Mouse (Mus musculus) heart, adult 18-20 months (tissue): ENCODE measurements at regions not wholly inside any gene's neighbourhood (a gene's known extent, or its start where the extent isn't known, plus 50 kb on each side); places are given as distances from the start of the nearest gene placed in this dataset.

Source experiments
- DNase-seq, 2 experiments: peaks; one replicate each; pipeline ENCODE4 v3.0.0; 2021 to 2022; ENCODE audit warnings: mixed read lengths in 1 of 2
- microRNA-seq, 2 experiments: library from miRNA; unstranded; fragments of <30 nt; microRNA quantifications; one replicate each; pipeline ENCODE4 v1.2.0; 2022

DNA sequence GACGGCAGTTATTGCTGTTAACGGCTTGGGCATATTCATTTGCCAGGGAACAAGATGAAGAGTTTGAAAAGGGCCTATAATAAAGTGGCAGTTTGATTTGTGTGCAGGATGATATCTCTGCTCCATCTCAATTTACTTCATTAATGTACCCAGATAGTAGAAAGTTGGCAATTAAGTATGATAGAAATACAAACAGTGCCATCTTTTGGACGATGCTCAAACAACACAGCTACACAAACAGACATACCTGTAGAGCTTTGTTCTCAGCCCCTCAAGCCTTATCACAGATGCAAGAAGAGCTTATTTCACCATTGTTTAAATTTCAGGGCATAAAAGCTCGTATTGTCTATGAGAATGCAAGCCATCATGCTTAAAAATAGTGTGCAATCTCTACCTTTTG is 82.2 kb downstream of the Tnfsf11 start:
- no peak for DNase-seq

- DNase-seq, result peak in 1 of 2 experiments; percentile 10
Measured at GRCm38 (mm10) chr14:78216229-78216963, 91.4 kb downstream of the Tnfsf11 start.

GRCm38 (mm10) chr14:78215491-78215890 is 92.4 kb downstream of the Tnfsf11 start:
- no peak for DNase-seq

DNA sequence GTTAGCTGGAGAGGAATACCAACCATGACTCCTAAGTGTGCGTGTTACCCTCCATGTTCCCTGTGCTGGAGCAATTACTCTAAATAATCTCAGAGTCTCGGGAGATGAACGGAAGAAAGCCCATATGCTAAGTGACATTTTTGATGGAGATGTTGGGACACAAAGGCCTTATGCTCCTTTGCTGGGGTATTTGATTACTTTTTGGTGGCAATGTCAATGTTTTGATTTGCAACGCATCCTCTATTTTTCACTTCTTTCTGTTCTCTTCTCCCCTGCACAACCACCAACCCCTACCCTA is 103.3 kb downstream of the Tnfsf11 start:
- DNase-seq, result no peak

- DNase-seq, result no peak
Measured at GRCm38 (mm10) chr14:78203726-78204565, 103.9 kb downstream of the Tnfsf11 start.

DNA sequence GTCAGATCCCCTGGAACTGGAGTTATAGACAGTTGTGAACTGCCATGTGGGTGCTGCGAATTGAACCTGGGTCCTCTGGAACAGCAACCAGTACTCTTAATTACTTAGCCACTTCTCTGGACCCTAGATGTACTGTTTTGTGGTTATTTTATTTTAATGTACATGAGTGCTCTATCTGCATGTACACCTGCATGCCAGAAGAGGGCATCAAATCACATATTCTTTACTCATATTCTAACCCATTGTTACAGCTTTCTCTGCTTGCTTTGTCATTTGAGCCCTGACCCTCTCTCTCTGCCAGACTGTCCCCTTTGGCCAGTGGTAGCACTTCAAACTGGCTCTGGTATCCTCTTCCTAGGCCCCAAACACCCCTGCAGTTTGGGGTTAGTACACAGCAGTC is 105.1 kb downstream of the Tnfsf11 start:
- DNase-seq, result no peak

- no peak for DNase-seq
Measured at GRCm38 (mm10) chr14:78197483-78197882, 108.7 kb upstream of the Fam216b start.

- DNase-seq, result no peak
Measured at GRCm38 (mm10) chr14:78179576-78179975, 90.8 kb upstream of the Fam216b start.

- no peak for DNase-seq
Measured at GRCm38 (mm10) chr14:78173451-78173850, 84.6 kb upstream of the Fam216b start.

DNA sequence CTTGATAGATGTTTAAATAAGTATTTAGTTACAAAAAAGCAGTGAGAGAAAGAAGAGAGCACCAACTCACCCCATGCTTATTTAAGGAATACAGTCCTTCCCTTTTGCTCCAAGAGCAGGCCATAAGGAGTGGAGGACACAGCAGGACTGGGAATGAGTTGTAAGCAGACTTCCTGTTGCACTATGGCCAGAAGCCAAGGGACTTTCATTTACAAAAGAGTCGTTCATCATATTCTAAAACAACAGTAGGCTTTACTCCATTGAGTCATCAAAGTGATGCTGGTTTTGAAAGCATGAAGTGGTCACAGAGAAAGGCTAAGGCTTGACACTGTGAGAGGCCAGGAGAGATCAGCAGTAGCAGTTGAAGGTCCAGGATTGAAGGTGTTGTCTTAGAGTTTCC is 84.1 kb upstream of the Fam216b start:
- no peak for DNase-seq

GRCm38 (mm10) chr14:78160819-78161218 is 72.0 kb upstream of the Fam216b start:
- no peak for DNase-seq

DNA sequence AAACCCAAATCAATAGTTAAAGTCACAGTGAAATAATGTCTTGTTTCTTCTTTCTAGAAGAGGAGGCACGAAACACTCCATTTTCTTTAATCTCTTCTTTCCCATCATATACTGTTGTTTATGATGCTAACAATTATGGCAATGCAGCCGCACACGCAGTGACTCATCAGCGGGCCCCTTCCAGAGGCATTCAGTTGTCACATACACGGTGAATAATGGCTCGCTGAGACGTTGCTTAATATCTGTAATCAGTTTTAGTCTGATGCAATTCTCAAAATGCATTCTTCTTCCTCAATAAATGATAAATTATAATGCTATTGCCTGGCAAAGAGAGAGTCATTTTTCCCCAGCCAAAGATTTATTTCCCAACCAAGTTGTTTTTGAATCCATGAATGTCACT is 70.8 kb upstream of the Fam216b start:
- no peak for DNase-seq

GRCm38 (mm10) chr14:78157660-78158059 is 68.9 kb upstream of the Fam216b start:
- DNase-seq, result no peak

- DNase-seq, result no peak
Measured at GRCm38 (mm10) chr14:78148851-78149250, 60.0 kb upstream of the Fam216b start.

DNA sequence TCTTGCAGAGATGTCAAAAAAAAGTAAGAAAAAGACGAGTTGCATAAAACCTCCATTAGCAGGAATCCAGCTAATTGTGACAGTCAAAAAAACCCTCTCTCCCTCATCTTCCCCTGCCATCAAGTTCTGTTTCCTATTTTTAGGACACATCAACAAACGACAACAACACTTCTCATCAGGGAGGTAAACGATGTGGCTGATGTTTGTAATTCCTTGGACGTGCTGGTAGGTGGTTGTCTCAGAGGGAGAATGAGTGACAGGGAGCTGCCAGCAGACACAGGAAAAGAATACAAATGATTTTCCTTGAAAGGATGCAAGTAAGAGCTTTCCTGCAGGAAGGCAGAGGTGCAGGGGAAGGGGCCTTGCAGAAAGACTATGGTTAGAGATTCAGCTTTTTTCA is 54.9 kb upstream of the Fam216b start:
- DNase-seq, result no peak

Small RNA genes in the stretch of these regions (microRNA-seq; reads per million reads assigned to microRNA genes)
- 0 reads per million in 2 experiments for gene Mir1971
